Mouse (Mus musculus) megakaryocyte, embryonic 14.5 days (primary cell): ENCODE data around the gene Pepd.

Experiments used
- FLI1 ChIP-seq: IDR thresholded peaks from 2 replicates; pipeline ENCODE4 v1.6.1; 2012; ENCODE audit warnings: low read length, inconsistent platforms, mixed read lengths
- GATA1 ChIP-seq: IDR thresholded peaks from 3 replicates; pipeline ENCODE4 v1.6.1; 2012; ENCODE audit warnings: mixed read lengths, low read length, inconsistent platforms, borderline replicate concordance

DNA sequence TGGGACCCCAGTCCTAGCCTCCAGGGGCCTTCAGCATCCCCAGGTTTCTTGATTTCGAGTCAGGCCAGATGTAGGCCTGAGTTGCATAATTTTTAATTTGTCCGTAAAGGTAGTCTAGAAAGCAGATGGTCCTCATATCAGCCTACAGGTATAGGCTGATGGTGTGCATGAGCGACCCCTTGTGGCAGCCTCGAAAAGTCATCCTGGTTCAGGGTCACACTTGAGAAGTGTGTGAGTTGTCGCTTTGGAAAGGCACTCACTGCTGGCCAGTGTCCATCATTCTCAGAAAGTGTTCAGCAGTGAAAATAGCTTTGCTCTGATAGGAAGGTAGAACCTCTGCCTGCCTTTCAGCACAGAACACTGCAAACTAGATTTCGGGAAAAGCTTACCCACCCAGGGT is 88.7 kb downstream of the Pepd start:
- no peak for TF ChIP-seq FLI1
- no peak for TF ChIP-seq GATA1
